Mouse (Mus musculus): ENCODE results near the gene Mrvi1. TPM values are rescaled to one million over a fixed set of nuclear protein-coding genes. Genes with fewer than 3 reads are reported as not detected.
A peak's percentile ranks its signal among the peaks of the same experiment; 100 is the strongest.

Gene Mrvi1
- total RNA-seq, 1 experiment from 2014 or later = 3.4 TPM

DNA sequence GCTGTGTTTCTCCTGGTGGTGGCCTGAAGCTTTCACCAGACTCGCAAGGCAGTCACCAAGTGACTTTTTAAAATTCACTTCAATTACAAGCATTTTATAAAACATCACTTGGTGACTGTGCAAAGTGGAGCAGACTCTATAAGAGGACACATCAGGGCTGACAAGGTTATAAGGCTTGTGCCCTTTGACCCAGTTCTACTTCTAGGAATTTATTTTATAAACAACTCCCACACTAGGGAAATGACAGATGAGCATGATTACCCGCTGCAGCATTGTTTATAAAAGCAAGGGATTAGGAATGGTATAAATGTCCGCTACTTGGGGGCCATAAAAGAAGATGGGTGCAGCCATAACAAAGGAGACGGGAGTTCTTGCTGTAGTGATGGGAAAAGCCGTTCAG lies 1.4 kb upstream of the Mrvi1 start:
- no peak for ATAC-seq (replicated peaks; ENCODE audit: low read depth, poor library complexity, severe bottlenecking)

- peak; percentile 88 for ATAC-seq (replicated peaks; ENCODE audit: low read depth, poor library complexity, severe bottlenecking)
Measured at GRCm38 (mm10) chr7:110982764-110983163, 503 bp upstream of the Mrvi1 start.

DNA sequence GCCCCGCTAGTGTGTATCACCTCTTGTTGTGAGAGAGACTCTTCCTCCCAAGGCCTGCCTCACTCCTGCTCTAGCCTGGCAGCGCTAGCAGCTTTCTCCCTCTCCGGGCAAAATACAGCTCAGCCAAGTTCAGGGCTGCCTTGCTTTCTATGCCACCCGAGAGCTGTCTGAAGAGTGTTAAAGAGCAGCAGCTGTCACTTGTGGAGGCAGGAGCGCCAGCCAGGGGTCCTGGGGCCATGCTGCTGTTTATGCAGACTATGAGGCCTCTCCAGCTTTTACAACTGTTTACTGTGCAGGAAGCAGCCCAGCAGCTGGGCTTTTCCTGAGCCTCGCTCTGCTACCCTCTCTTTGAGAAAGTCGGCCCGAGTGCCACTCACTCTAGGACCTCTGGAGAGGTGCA lies 1.2 kb downstream of the Mrvi1 start:
- ATAC-seq (replicated peaks; ENCODE audit: low read depth, poor library complexity, severe bottlenecking) = no peak

DNA sequence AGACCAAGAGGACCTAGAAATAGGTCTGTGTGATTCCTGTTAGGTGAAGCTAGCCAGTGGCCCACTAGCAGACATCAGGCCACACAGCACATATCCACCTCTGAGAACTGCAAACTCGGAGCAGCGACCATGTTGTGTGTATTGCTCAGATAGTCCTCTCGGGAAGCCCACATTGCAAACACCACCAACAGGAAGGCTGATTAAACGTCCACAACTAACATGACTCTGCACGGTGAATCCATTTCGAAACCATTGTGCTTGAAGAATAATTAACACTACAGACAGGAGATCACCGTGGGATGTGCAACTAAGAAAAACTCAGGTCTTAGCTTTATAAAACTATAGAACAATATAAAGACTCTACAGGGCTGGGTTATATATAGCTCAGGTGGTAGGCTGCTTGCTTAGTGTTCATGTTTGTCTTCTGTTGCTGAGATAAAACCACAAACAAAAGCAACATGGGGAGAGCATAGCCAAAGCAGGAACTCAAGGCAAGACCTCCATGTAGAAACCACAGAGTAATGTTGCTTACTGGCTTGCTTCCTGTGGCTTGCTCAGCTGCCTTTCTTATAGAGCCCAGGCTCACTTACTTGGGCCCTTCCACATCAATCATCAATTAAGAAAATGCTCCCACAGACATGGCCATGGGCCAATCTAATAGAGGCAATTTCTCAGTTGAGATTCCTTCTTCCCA lies 4.4 kb downstream of the Mrvi1 start:
- ATAC-seq (replicated peaks; ENCODE audit: low read depth, poor library complexity, severe bottlenecking) = peak; percentile 57

GRCm38 (mm10) chr7:110973450-110973849 lies 8.8 kb downstream of the Mrvi1 start:
- no peak for ATAC-seq (replicated peaks; ENCODE audit: low read depth, poor library complexity, severe bottlenecking)

GRCm38 (mm10) chr7:110972796-110973195 lies 9.5 kb downstream of the Mrvi1 start:
- ATAC-seq (replicated peaks; ENCODE audit: low read depth, poor library complexity, severe bottlenecking) = no peak

- no peak for ATAC-seq (replicated peaks; ENCODE audit: low read depth, poor library complexity, severe bottlenecking)
Measured at GRCm38 (mm10) chr7:110967373-110967772, 14.9 kb downstream of the Mrvi1 start.

DNA sequence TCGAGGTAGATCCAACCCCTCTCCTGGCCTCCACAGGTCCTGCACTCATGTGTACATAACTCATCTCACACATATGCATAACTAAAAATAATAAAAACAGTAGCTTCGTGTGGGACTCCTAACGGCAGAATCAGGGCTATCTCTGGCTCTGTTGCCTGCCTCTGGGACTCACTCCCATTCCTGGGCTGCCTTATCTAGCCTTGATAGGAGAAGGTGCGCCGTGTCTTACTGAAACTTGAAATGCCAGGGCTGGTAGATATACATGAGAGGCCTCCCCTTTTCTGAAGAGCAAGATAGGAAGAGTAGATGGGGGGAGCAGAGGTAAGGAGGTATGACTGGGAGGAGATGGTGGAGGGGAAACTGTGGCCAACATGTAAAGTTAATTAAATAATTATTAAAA lies 15.4 kb downstream of the Mrvi1 start:
- no peak for ATAC-seq (replicated peaks; ENCODE audit: low read depth, poor library complexity, severe bottlenecking)

DNA sequence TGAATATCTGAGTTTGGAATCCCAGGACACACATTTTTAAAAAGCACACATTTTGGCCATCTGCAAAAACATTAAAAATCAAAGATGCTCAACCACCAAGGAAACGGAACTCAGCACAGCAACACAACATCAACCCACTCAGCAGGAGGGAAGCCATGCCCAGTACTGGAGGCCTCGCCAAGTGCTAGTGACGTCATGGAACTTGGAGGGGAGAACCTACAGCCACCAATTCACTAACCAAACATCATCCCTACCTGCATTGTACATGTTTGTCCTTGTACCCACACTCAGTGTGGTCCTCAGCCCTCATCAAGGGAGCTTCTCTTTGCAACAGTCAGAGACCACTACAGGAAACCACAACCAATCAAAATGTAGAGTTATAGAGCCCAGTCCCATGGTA lies 16.9 kb downstream of the Mrvi1 start:
- peak; percentile 11; the same call in 1 of the 2 replicates for ATAC-seq (replicated peaks; ENCODE audit: low read depth, poor library complexity, severe bottlenecking)

DNA sequence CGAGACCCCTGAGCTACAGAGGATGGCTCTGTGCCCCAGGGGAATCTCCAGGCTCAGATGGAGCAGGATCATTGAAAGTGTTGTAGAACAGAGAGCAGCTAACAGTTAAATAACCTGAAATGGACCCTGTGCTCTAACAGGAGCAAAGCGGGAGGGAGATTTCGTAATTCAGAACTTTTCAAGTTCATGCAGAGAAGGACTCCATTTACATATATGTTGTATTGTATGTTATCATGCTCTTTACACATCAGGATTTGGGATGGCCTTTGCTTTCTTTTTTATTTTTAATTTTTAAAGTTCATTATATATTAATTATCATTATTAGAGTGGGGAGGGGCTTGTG lies 18.6 kb downstream of the Mrvi1 start:
- ATAC-seq (replicated peaks; ENCODE audit: low read depth, poor library complexity, severe bottlenecking) = no peak

- ATAC-seq (replicated peaks; ENCODE audit: low read depth, poor library complexity, severe bottlenecking) = peak; percentile 43
Measured at GRCm38 (mm10) chr7:110962943-110963654, 19.2 kb downstream of the Mrvi1 start.

- ATAC-seq (replicated peaks; ENCODE audit: low read depth, poor library complexity, severe bottlenecking) = no peak
Measured at GRCm38 (mm10) chr7:110962497-110962896, 19.8 kb downstream of the Mrvi1 start.

GRCm38 (mm10) chr7:110956422-110957170 lies 25.7 kb downstream of the Mrvi1 start:
- peak; percentile 83 for ATAC-seq (replicated peaks; ENCODE audit: low read depth, poor library complexity, severe bottlenecking)

DNA sequence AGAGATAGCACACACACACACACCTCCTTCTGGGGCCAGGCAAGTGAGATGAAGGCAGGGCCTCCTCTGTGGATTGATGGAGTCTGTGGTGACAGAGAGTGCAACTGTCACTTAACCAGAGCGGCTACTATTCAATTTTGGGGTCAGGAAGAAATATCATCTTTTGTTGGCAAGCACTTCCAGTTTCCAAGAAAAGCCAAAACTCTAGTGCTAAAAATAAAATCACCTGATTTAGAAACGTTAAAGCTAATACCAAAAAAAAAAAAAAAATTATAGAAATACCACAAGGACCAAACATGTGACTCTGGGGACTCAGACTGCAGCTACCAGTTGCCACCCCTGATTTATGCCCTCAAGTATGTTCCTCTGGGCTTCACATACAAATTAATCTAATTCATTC lies 26.7 kb downstream of the Mrvi1 start:
- ATAC-seq (replicated peaks; ENCODE audit: low read depth, poor library complexity, severe bottlenecking) = 0 out of 2 replicates have a peak, but pooled peaks have one; percentile 6

DNA sequence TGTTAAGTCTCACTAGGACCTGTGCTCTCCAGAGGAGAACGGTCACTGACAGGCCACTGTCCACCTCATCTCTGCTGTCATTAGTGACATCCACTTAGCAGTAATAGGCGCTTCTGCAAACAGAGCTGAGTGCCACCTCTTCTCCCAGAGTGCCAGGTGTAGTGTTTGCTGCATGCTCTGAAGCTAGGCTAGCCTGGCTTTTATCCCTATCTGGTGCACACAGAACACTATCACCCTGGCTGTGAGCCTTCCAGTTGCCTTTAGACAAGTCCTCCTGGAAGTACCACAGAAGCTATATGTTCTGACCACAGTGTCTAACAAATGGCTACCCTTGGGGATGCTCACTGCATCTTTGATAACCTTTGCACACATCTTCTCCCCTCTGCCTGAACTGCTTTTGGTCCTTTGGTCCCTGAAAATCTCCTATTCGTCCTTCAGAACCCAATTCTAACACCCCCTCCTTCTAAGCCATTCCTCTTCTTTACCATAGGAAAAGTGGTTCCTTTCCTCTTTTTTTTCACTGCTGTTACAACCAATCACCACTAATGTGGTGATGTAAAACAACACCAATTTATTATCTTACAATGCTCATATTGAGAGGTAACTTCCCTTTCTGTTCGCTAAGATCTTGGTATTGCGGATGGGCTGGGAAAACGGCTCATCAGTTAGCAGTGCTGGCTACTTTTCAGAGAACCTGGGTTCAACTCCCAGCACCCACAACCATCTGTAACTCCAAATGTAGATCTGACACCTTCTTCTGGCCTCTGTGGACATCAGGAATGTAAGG lies 28.0 kb downstream of the Mrvi1 start:
- ATAC-seq (replicated peaks; ENCODE audit: low read depth, poor library complexity, severe bottlenecking) = no peak

DNA sequence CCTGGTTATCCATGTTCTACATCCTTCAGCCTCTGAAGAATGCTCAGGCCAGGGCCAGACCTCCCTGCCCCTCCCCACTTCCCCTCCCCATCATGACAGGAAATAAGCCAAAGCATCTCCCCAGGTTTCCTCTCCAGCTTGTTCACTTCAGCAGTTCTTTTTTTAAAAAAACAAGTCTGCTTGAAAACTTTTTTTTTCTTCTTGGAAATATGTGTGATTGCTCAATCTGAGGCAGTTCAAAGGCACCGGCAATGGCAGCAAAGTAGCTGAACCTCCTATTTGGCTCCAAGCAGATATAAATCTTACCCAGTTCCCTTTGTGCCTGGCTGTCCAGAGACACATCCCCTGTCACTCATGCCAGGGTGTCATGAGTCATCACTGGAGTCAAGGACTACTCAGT lies 29.1 kb downstream of the Mrvi1 start:
- ATAC-seq (replicated peaks; ENCODE audit: low read depth, poor library complexity, severe bottlenecking) = peak; percentile 13; the same call in 1 of the 2 replicates

DNA sequence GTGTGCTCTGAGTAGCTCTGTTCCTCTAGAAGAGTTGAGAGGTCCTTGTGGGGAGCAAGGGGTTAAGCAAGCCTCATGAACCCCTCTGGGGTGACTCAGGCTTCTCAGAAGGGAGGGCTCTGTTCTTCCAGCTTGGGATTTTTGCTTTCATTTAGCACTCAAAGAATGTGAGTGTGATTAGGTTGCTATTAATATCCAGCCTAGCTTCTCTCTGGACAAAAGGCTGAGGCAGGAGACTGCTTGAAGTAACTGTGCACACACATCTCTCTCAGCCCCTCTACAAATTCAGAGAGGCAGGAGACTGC lies 31.7 kb downstream of the Mrvi1 start:
- no peak for ATAC-seq (replicated peaks; ENCODE audit: low read depth, poor library complexity, severe bottlenecking)

GRCm38 (mm10) chr7:110949785-110950620 lies 32.3 kb downstream of the Mrvi1 start:
- ATAC-seq (replicated peaks; ENCODE audit: low read depth, poor library complexity, severe bottlenecking) = no peak

GRCm38 (mm10) chr7:110948579-110948978 lies 33.7 kb downstream of the Mrvi1 start:
- ATAC-seq (replicated peaks; ENCODE audit: low read depth, poor library complexity, severe bottlenecking) = no peak

- peak; percentile 33; the same call in 1 of the 2 replicates for ATAC-seq (replicated peaks; ENCODE audit: low read depth, poor library complexity, severe bottlenecking)
Measured at GRCm38 (mm10) chr7:110947616-110948015, 34.6 kb downstream of the Mrvi1 start.

Data from common myeloid progenitor, adult 5-6 weeks (primary cell).